ENCODE assay signal across 11 mouse cellular contexts in the genomic region with DNA sequence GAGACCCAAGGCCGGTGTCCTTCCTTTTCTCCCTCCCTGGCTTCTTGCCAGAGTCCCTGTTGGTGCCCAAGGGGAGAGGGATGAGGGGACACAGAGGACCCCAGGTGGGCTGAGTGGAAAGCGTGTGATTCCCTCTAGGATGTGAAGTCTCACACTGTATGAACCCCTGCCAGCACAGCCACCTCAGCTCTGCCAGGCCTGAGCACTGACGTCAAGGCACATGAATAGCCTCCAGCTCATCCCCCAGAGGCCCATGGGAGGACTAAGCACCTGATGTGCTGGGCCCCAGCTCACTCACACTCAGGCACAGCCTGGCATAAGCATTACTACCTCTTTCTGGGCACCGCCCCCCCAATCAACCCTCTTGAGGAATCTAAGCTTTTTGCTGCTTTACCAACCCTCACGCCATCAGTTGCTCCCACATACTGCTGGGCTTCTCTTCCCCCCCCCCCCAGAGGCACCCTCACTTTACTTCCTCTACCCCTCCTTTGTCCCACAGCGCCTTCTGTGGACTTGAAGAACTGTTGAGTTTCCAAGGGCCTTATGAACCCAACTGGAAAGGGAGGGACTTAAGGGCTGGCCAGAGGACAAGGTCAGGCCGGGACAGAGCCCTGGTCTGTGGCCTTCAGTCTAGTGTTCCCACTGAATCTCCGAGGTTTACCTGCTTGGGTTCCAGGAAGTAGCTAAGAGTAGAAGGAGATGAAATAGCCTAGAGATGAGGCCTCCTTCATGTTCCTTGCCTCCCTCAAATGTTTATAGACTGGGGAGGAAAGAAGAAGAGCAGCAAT. TPM values are rescaled to one million over a fixed set of nuclear protein-coding genes. Genes with fewer than 3 reads are reported as not detected.
A peak's percentile ranks its signal among the peaks of the same experiment; 100 is the strongest.
DNase-seq lines count a peak whose midpoint lies in the region; ATAC-seq and TF ChIP-seq lines count a peak whose summit lies in the region.
"Had no signal": no experiment of that assay in that cellular context is flagged by ENCODE, and none has a peak within 500 bp of the region (broad histone marks: within the 10 kb centered on the region; RNA-seq: fewer than 3 reads in every experiment).

No protein-coding gene starts in this region.

- intact Hi-C loops in left cerebral cortex, postnatal 36 days (cut with DNase I): no loop called here

- H3K27me3 ChIP-seq in heart, embryonic 15.5 days: no peaks in the 10 kb centered on the region
- no peaks in the 10 kb centered on the region for H3K27me3 ChIP-seq in spleen, adult 2 months (ENCODE audit: control insufficient read depth, insufficient read depth, low read length)
- H3K27me3 ChIP-seq in hindbrain, embryonic 11.5 days (ENCODE audit: control insufficient read depth, insufficient read depth, low read length): no peaks in the 10 kb centered on the region

- H3K4me3 ChIP-seq in heart, embryonic 15.5 days: no peak overlapping the region
- H3K4me3 ChIP-seq in spleen, adult 2 months (ENCODE audit: extremely low read depth, insufficient read depth, insufficient read length): no peak overlapping the region
- no peak overlapping the region for H3K4me3 ChIP-seq in hindbrain, embryonic 11.5 days (ENCODE audit: low read depth, low read length)
- H3K4me3 ChIP-seq: forebrain, embryonic 10.5 days had no signal

- H3K4me2 ChIP-seq in heart, embryonic 15.5 days: 0 out of 2 replicates have a peak overlapping the region, but pooled peaks have one; percentile 11
- no peak overlapping the region for H3K4me2 ChIP-seq in hindbrain, embryonic 11.5 days (replicated peaks; ENCODE audit: low read depth, low read length)

- H3K9me3 ChIP-seq in heart, embryonic 15.5 days (replicated peaks): no peaks in the 10 kb centered on the region
- no peaks in the 10 kb centered on the region for H3K9me3 ChIP-seq in hindbrain, embryonic 11.5 days (ENCODE audit: control insufficient read depth, low read length)
- H3K9me3 ChIP-seq: forebrain, embryonic 10.5 days had no signal

- no peak for TF ChIP-seq POLR2A in spleen, adult 2 months (IDR thresholded peaks at IDR 0.05; ENCODE audit: low read depth, low read length)

- TF ChIP-seq CTCF in spleen, adult 2 months (IDR thresholded peaks at IDR 0.05; ENCODE audit: extremely low read depth, insufficient read depth, insufficient read length, insufficient replicate concordance): no peak

- peak; percentile 65 for ATAC-seq in common myeloid progenitor, adult 5-6 weeks (replicated peaks; ENCODE audit: low read depth, poor library complexity, severe bottlenecking)
- ATAC-seq in heart, embryonic 15.5 days (replicated peaks; ENCODE audit: insufficient number of reproducible peaks, insufficient read depth, low FRiP score, low read depth): peak; percentile 87
- no peak for ATAC-seq in hindbrain, embryonic 11.5 days (ENCODE audit: low FRiP score)
- ATAC-seq: intestine, postnatal 0 days; midbrain, embryonic 16.5 days had no signal

- peaks cover 58% of the 10 kb centered on the region for H3K4me1 ChIP-seq in heart, embryonic 15.5 days (replicated peaks)
- peaks cover 8% of the 10 kb centered on the region; the same call in 1 of the 2 replicates for H3K4me1 ChIP-seq in spleen, adult 2 months (ENCODE audit: control insufficient read depth, insufficient read depth, insufficient read length)
- no peaks in the 10 kb centered on the region for H3K4me1 ChIP-seq in hindbrain, embryonic 11.5 days (replicated peaks; ENCODE audit: control insufficient read depth, insufficient read depth, low read length)
- H3K4me1 ChIP-seq: forebrain, embryonic 10.5 days had no signal

- H3K36me3 ChIP-seq in heart, embryonic 15.5 days: peaks cover 4% of the 10 kb centered on the region
- no peaks in the 10 kb centered on the region for H3K36me3 ChIP-seq in spleen, adult 2 months (ENCODE audit: control insufficient read depth, insufficient read depth, low read length)
- no peaks in the 10 kb centered on the region for H3K36me3 ChIP-seq in hindbrain, embryonic 11.5 days (ENCODE audit: control insufficient read depth, insufficient read depth, low read length)
- H3K36me3 ChIP-seq: forebrain, embryonic 10.5 days had no signal

- peak; percentile 21 to 41 for DNase-seq in left cerebral cortex, postnatal 36 days (ENCODE audit: low spot score in 2 of 2)
- DNase-seq in left cerebral cortex, adult 11 months (ENCODE audit: low spot score): no peak
- peak; percentile 22 to 60 for DNase-seq in spleen, adult 2 months (ENCODE audit: low read depth in 1 of 2, low spot score in 2 of 2)
- no peak for DNase-seq in layer of hippocampus, postnatal 14 days (ENCODE audit: low spot score in 2 of 2)
- no peak for DNase-seq in hindbrain, embryonic 11.5 days (ENCODE audit: low spot score)
- DNase-seq in cerebellum, adult 8-10 months: no peak

- H3K9ac ChIP-seq in heart, embryonic 15.5 days: peak overlapping the region; percentile 1; the same call in 1 of the 2 replicates
- H3K9ac ChIP-seq in hindbrain, embryonic 11.5 days (ENCODE audit: low read depth, low read length): no peak overlapping the region

- peak overlapping the region; percentile 86 for H3K27ac ChIP-seq in heart, embryonic 15.5 days
- H3K27ac ChIP-seq in spleen, adult 2 months (ENCODE audit: insufficient read depth, low read length): no peak overlapping the region
- no peak overlapping the region for H3K27ac ChIP-seq in hindbrain, embryonic 11.5 days (ENCODE audit: low read depth, low read length)
- H3K27ac ChIP-seq: forebrain, embryonic 10.5 days had no signal

- 62% methylated on average over 8 of the region's 8 CpGs for WGBS in heart, embryonic 15.5 days
- 46% methylated on average over 8 of the region's 8 CpGs for WGBS in spleen, adult 2 months
- WGBS in hindbrain, embryonic 11.5 days: 85% methylated on average over 8 of the region's 8 CpGs

RNA-seq across cellular contexts. Expression of gene Srl, which starts 40.8 kb away (rescaled TPM):
- total RNA-seq in left cerebral cortex, postnatal 36 days (2021): 1 to 10 TPM; 6.7 to 9.6 TPM
- 14.1 and 23.1 TPM in 2 replicates for total RNA-seq in common myeloid progenitor, adult 5-6 weeks (2017)
- polyA plus RNA-seq in heart, embryonic 15.5 days (2015; fragmentation: Nextera tagmentation; extraction: Ambion mirVana): 227 and 253 TPM in 2 replicates
- 0.53 and 0.68 TPM in 2 replicates for polyA plus RNA-seq in spleen, adult 2 months (2012; rRNA removed)
- 10 to 100 TPM; 24.0 to 24.2 TPM for total RNA-seq in layer of hippocampus, postnatal 14 days (2021)
- 21.2 and 26.9 TPM in 2 replicates for polyA plus RNA-seq in hindbrain, embryonic 11.5 days (2014; fragmentation: Nextera tagmentation; extraction: Ambion mirVana)

RNA-seq across cellular contexts. Expression of gene Tfap4, which starts 58.9 kb away (rescaled TPM):
- total RNA-seq in left cerebral cortex, postnatal 36 days (2021): 1 to 10 TPM; 3.3 TPM
- total RNA-seq in common myeloid progenitor, adult 5-6 weeks (2017): 53.1 and 60.7 TPM in 2 replicates
- polyA plus RNA-seq in heart, embryonic 15.5 days (2015; fragmentation: Nextera tagmentation; extraction: Ambion mirVana): 5.6 and 7.1 TPM in 2 replicates
- polyA plus RNA-seq in spleen, adult 2 months (2012; rRNA removed): 5.6 and 8.7 TPM in 2 replicates
- total RNA-seq in layer of hippocampus, postnatal 14 days (2021): 1 to 10 TPM; 3.2 to 4.5 TPM
- 16.1 TPM in 2 replicates for polyA plus RNA-seq in hindbrain, embryonic 11.5 days (2014; fragmentation: Nextera tagmentation; extraction: Ambion mirVana)

Comparison
In these comparisons a context has a peak if more than half of its experiments do, and no peak if none do; other contexts are left out.
1. DNase-seq: peak in left cerebral cortex, postnatal 36 days (2 of 2) and spleen, adult 2 months (2 of 2); none in left cerebral cortex, adult 11 months (single experiment), layer of hippocampus, postnatal 14 days (0 of 2), hindbrain, embryonic 11.5 days (single experiment) and cerebellum, adult 8-10 months (single experiment).